Mouse (Mus musculus): Measurements from ENCODE around the gene Vmn2r37.
"Not testable (repeated sequence)": the region's sequence is repeated elsewhere in the genome, so short reads cannot be mapped to it uniquely, and the experiment has no call there.

Vmn2r37 gene

GRCm38 (mm10) chr7:9223553-9223952 lies at the start of gene Vmn2r37:
TSS of gene Vmn2r37 (minus strand) at chr7:9223653.
- not testable (repeated sequence) for DNase-seq (ENCODE audit: extremely low read depth, insufficient read length, low spot score)
